Mouse (Mus musculus) adrenal gland (tissue): Measurements from ENCODE around the gene Ugt1a9.
"Not testable (repeated sequence)": the region's sequence is repeated elsewhere in the genome, so short reads cannot be mapped to it uniquely, and the experiment has no call there.

Experiments
- intact Hi-C: fragments of 180-260 bp; cut with DNase I; formaldehyde crosslinking; loops from one replicate; pipeline ENCODE4 v1.15.1; 2025

The Ugt1a9 gene

GRCm38 (mm10) chr1:88172190-88172589, 101.6 kb downstream of the Ugt1a9 start:
- intact Hi-C loops, result not testable (repeated sequence)

GRCm38 (mm10) chr1:88179657-88180056, 109.1 kb downstream of the Ugt1a9 start:
- intact Hi-C loops, result no loop called here

- intact Hi-C loops, result no loop called here
Observed at GRCm38 (mm10) chr1:88186325-88186935, 115.8 kb downstream of the Ugt1a9 start.

DNA sequence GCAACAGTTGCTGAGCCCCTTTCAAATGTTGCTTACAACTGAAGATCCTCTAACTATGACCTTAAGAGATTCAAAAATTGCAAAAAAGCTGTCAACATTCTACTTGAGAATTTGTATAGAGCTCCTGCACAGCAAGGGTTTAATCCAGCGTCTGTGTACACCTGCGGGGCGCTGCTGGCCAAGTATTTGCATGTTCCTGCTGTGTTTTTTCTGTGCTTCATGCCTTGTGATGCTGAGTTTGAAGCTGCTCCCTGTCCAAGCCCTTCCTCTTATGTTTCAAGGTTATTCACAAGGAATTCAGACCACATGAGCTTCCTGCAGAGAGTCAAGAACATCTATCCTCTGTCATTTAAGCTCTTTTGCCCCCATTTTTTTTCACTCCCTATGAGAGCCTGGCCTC, 121.5 kb downstream of the Ugt1a9 start:
- intact Hi-C loops, result no loop called here

DNA sequence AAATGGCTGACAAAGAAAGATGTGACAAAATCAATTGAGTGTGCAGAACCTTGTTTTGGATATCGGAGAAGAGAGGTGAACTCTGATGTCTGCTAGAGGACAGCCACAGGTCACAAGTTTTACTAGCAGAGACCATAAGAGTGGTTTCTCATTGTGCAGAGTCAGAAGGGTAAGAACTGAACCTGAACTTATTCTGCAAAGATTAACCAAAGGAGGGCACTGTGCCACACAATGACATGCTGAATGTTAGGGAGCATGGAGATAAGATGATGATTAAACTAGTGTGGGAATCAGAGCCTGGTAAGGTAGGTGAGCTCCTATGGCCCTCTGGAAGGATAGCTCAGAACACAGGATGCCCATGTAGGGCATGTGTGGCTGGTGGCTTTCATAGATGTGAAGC, 125.1 kb downstream of the Ugt1a9 start:
- intact Hi-C loops, result no loop called here

- intact Hi-C loops, result no loop called here
Observed at GRCm38 (mm10) chr1:88197443-88197842, 126.8 kb downstream of the Ugt1a9 start.

- intact Hi-C loops, result no loop called here
Observed at GRCm38 (mm10) chr1:88199996-88200395, 129.4 kb downstream of the Ugt1a9 start.

- intact Hi-C loops, result no loop called here
Observed at GRCm38 (mm10) chr1:88200456-88200855, 129.9 kb downstream of the Ugt1a9 start, which contains the start of gene Ugt1a2. TSS of gene Ugt1a2 (plus strand) at chr1:88200601.

- intact Hi-C loops, result no loop called here
Observed at GRCm38 (mm10) chr1:88205294-88205922, 134.8 kb downstream of the Ugt1a9 start, which contains the start of gene Dnajb3. TSS of gene Dnajb3 (minus strand) at chr1:88205782.

- intact Hi-C loops, result no loop called here
Observed at GRCm38 (mm10) chr1:88206843-88207479, 136.4 kb downstream of the Ugt1a9 start.

GRCm38 (mm10) chr1:88211812-88212211, 141.2 kb downstream of the Ugt1a9 start, which contains the start of gene Ugt1a1:
TSS of gene Ugt1a1 (plus strand) at chr1:88211959.
- intact Hi-C loops, result no loop called here

DNA sequence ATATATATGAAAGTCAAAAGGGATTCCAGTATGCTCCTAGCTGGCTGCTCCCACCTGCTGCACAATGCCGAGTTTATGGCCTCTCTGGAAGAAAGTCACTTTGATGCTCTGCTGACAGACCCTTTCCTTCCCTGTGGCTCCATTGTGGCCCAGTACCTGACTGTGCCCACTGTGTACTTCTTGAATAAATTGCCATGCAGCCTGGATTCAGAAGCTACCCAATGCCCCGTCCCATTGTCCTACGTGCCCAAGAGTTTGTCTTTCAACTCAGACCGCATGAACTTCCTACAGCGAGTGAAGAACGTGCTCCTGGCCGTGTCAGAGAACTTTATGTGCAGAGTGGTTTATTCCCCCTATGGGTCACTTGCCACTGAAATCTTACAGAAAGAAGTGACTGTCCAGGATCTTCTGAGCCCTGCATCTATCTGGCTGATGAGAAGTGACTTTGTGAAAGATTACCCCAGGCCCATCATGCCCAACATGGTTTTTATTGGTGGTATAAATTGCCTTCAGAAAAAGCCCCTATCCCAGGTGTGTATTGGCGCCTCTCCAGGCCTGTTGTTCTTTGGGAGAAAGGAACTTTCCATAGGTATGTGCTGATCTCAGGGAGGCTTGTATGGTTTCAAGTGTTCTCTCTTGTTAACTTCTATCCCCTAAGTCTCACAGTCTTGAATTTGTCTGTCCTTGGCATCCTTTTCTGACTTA, 141.9 kb downstream of the Ugt1a9 start:
- intact Hi-C loops, result no loop called here

- intact Hi-C loops, result no loop called here
Observed at GRCm38 (mm10) chr1:88213061-88213460, 142.5 kb downstream of the Ugt1a9 start.

DNA sequence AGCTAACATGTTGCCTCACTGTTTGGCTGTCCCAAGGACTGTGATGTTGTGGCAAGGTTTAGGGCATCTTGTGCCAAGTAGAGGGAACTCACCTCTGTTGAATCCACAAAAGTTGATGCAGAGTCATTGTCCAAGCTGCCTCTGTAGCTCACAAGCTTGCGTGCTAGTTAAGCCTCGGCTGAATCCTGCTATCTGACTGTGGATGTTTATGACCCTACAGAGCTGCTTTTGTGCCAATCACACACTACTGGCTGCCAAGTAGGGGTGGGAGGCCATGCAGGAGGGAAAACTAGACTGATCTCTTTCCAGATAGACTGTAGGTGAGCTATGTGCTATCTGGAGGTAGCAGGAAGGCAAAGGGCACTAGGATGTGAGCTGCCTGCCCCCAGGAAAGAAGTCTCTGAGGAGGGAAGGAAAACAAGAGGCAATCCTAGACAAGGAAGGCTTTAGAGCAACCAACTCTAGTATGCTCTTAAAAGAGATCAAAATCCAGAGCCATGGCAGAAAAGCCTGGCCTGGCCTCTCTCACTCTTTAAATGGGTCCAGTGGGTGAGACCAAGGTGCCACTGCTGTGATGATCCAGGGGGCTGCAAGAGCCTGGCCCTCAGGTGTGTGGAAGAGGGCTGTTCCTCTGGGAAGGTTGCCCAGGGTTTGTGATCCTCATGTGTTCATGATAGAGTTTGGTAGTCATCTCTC, 143.3 kb downstream of the Ugt1a9 start:
- intact Hi-C loops, result no loop called here

GRCm38 (mm10) chr1:88214462-88214952, 143.9 kb downstream of the Ugt1a9 start:
- intact Hi-C loops, result no loop called here

DNA sequence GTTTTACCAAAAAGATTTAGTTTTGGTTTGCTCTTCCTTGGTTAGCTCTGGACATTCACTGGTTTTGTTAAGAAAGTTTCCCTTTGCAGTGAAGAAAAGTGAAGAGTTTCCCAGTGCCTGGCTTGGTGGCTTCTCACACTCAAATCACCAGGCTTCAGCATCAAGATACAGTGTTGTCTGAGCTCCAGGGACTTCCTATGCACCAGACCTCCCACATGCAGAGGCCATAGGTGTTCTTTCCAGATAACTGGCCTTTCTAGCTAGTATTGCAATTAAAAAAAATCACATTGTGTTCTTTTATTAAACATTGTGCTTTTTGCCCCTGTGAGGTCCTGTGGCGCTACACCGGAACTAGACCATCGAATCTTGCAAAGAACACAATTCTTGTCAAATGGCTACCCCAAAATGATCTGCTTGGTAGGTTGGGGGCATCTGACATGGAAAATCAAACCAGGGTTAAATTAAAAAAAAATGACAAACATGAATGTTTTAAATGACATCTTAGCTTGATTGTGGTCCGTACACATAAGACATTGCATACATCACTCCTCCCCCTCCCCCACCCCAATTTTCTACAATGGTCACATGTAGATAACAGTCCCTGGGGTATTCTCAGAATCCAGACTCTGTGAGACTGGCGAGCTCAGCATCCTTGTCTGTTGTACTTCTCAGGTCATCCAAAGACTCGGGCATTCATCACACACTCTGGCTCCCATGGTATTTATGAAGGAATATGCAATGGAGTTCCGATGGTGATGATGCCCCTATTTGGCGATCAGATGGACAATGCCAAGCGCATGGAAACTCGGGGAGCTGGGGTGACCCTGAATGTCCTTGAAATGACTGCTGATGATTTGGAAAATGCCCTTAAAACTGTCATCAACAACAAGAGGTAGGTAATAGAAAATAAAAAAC, 145.1 kb downstream of the Ugt1a9 start:
- intact Hi-C loops, result no loop called here

DNA sequence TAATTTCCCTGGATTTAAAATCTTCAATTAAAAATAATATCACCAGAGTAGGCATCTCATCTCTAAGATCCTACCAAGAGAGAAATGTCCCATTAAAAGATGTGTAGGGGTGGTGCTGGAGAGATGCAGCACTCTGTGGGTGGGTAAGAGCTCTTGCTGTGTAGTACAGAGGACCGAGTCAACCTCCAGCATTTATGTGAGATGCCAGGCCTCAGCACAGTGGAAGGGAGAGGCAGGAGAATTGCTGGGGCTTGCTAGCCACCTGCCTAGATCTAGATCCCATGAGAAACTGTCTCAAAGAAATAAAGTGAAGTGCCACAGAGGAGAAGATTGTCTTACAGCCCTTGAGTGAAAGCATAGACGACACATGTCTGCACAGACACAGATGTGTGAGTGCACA, 146.0 kb downstream of the Ugt1a9 start:
- intact Hi-C loops, result no loop called here

GRCm38 (mm10) chr1:88217144-88217543, 146.5 kb downstream of the Ugt1a9 start:
- intact Hi-C loops, result no loop called here

- intact Hi-C loops, result no loop called here
Observed at GRCm38 (mm10) chr1:88217576-88217975, 147.0 kb downstream of the Ugt1a9 start.

DNA sequence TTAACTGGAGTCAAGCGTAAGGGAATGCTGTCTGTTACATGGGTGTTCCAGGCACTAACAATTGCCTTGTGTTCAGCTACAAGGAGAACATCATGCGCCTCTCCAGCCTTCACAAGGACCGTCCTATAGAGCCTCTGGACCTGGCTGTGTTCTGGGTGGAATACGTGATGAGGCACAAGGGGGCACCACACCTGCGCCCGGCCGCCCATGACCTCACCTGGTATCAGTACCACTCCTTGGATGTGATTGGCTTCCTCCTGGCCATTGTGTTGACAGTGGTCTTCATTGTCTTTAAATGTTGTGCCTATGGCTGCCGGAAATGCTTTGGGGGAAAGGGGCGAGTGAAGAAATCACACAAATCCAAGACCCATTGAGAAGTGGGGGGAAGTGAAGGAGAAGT, 147.5 kb downstream of the Ugt1a9 start:
- intact Hi-C loops, result no loop called here
